Mouse (Mus musculus) small intestine, adult 2 months (tissue): ENCODE data around the gene Etv5. TPM values are rescaled to one million over a fixed set of nuclear protein-coding genes. Genes with fewer than 3 reads are reported as not detected.

Experiments used
- H3K27ac ChIP-seq: fragments of 200-500 bp; 2 replicates; pipeline ENCODE4 v1.5.1; 2012; ENCODE audit warnings: low read depth, low read length, control low read depth, inconsistent platforms; ENCODE audit not compliant: insufficient read depth
- H3K27me3 ChIP-seq: fragments of 200-500 bp; 2 replicates; pipeline ENCODE4 v1.6.1; 2012; ENCODE audit warnings: mild to moderate bottlenecking, moderate library complexity, low read length, inconsistent platforms; ENCODE audit not compliant: control insufficient read depth, insufficient read depth
- H3K36me3 ChIP-seq: fragments of 200-500 bp; 2 replicates; pipeline ENCODE4 v1.6.1; 2012; ENCODE audit warnings: mild to moderate bottlenecking, low read length, control low read depth, inconsistent platforms; ENCODE audit not compliant: control insufficient read depth, insufficient read depth
- H3K4me1 ChIP-seq: fragments of 200-500 bp; 2 replicates; pipeline ENCODE4 v1.6.1; 2012; ENCODE audit warnings: low read length, inconsistent platforms, mixed read lengths; ENCODE audit not compliant: control insufficient read depth, insufficient read depth, insufficient read length
- H3K4me3 ChIP-seq: fragments of 200-500 bp; 2 replicates; pipeline ENCODE4 v1.5.1; 2012; ENCODE audit warnings: low read depth, mild to moderate bottlenecking, control low read depth, inconsistent platforms, low read length, moderate library complexity
- CTCF ChIP-seq: fragments of 200-500 bp; IDR thresholded peaks from 2 replicates; pipeline ENCODE4 v1.5.1; 2012; ENCODE audit warnings: low read depth, mild to moderate bottlenecking, control low read depth, inconsistent platforms, low read length, moderate library complexity, mixed read lengths; ENCODE audit not compliant: insufficient replicate concordance, insufficient read length; ENCODE audit errors: extremely low read depth
- POLR2A ChIP-seq: fragments of 200-500 bp; IDR thresholded peaks from 2 replicates; pipeline ENCODE4 v1.6.1; 2012; ENCODE audit warnings: low read depth, mild to moderate bottlenecking, control low read depth, inconsistent platforms, low read length, moderate library complexity
- WGBS: fragments of 180-500 bp; shearing (Covaris S2); methylation state at CpG from one replicate; pipeline ENCODE4 v1.1.7; 2018; 5-methylcytosine and 5-hydroxymethylcytosine counted together
- polyA plus RNA-seq: library from polyadenylated mRNA; depleted of rRNA; stranded (reverse); fragments of >200 nt; gene quantifications from 2 replicates; pipeline ENCODE4 v1.2.3, GENCODE M21; 2012

The Etv5 gene
- polyA plus RNA-seq, 1 experiment = 2.5 TPM

- WGBS = 81% methylated on average over 3 of the region's 3 CpGs
- no peaks in the 10 kb centered on the region for H3K27me3 ChIP-seq
- no peak overlapping the region for H3K4me3 ChIP-seq
- TF ChIP-seq POLR2A (no peak), CTCF (no peak)
- no peaks in the 10 kb centered on the region for H3K36me3 ChIP-seq
- no peak overlapping the region for H3K27ac ChIP-seq
- no peaks in the 10 kb centered on the region for H3K4me1 ChIP-seq
Measured at GRCm38 (mm10) chr16:22462220-22462619, 22.7 kb upstream of the Etv5 start.

- Histone ChIP-seq H3K4me3 (no peak overlapping the region), H3K27ac (no peak overlapping the region), H3K27me3 (no peaks in the 10 kb centered on the region), H3K4me1 (no peaks in the 10 kb centered on the region), H3K36me3 (no peaks in the 10 kb centered on the region)
- WGBS = 69% methylated on average over 6 of the region's 6 CpGs
- TF ChIP-seq POLR2A (no peak), CTCF (no peak)
Measured at GRCm38 (mm10) chr16:22461728-22462127, 22.2 kb upstream of the Etv5 start.

GRCm38 (mm10) chr16:22460960-22461359 is 21.4 kb upstream of the Etv5 start:
- Histone ChIP-seq H3K4me1 (no peaks in the 10 kb centered on the region), H3K36me3 (no peaks in the 10 kb centered on the region), H3K27me3 (no peaks in the 10 kb centered on the region), H3K4me3 (no peak overlapping the region), H3K27ac (no peak overlapping the region)
- 79% methylated on average over 1 of the region's 1 CpGs for WGBS
- TF ChIP-seq POLR2A = no peak
- no peak for TF ChIP-seq CTCF

DNA sequence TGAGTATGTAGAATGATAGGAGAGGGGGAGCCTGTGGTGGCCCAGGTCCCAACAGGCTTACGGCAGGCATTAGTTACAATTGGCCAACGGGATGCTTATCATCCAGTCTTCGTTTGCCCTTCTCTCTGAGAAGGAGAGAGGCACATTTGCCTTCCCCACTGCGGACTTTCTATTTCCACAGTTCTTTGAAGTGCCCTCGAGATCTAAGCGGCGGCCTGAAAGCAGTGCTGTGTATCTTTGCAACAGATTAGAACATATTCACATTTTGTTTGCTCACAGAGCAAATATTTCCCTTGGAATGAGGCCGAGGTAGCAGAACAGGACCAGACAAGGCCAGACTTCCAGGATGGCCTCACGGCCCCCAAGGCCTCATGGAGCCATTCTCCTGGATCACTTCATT is 12.6 kb upstream of the Etv5 start:
- TF ChIP-seq CTCF = no peak
- TF ChIP-seq POLR2A = no peak
- no peaks in the 10 kb centered on the region for H3K36me3 ChIP-seq
- H3K4me3 ChIP-seq = no peak overlapping the region
- H3K27me3 ChIP-seq = no peaks in the 10 kb centered on the region
- WGBS = 39% methylated on average over 9 of the region's 9 CpGs
- no peaks in the 10 kb centered on the region for H3K4me1 ChIP-seq
- no peak overlapping the region for H3K27ac ChIP-seq

- Histone ChIP-seq H3K27me3 (no peaks in the 10 kb centered on the region), H3K4me1 (no peaks in the 10 kb centered on the region), H3K36me3 (no peaks in the 10 kb centered on the region), H3K4me3 (no peak overlapping the region), H3K27ac (no peak overlapping the region)
- WGBS = 86% methylated on average over 6 of the region's 6 CpGs
- no peak for TF ChIP-seq POLR2A
- no peak for TF ChIP-seq CTCF
Measured at GRCm38 (mm10) chr16:22448093-22448492, 8.6 kb upstream of the Etv5 start.

DNA sequence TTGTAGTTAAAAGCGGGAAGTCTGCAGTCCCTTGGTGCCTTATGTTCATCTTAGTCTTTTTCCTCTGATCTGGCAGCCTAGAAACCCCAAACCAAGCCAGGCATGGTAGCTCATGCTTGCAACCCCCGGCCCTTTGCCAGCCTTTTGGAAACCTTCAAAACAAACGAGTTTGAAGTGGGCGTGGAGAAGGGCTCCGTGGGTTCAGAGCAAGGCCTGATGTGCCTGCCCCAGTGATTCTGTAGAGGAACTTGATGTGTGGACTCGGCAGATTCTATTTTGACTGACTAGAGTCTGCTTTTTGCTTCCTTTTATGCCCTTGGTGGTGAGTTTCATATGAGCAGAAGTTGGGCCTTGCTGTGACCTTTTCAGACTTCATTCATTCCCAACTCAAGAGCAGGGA is 5.3 kb upstream of the Etv5 start:
- Histone ChIP-seq H3K27me3 (no peaks in the 10 kb centered on the region), H3K27ac (no peak overlapping the region; the same call in 1 of the 2 replicates), H3K36me3 (no peaks in the 10 kb centered on the region), H3K4me3 (no peak overlapping the region), H3K4me1 (peaks cover 8% of the 10 kb centered on the region; the same call in 1 of the 2 replicates)
- WGBS = 72% methylated on average over 6 of the region's 6 CpGs
- TF ChIP-seq CTCF (no peak), POLR2A (no peak)

- no peak for TF ChIP-seq POLR2A
- no peaks in the 10 kb centered on the region for H3K27me3 ChIP-seq
- WGBS = 90% methylated on average over 7 of the region's 7 CpGs
Measured at GRCm38 (mm10) chr16:22442202-22442601, 2.7 kb upstream of the Etv5 start.

DNA sequence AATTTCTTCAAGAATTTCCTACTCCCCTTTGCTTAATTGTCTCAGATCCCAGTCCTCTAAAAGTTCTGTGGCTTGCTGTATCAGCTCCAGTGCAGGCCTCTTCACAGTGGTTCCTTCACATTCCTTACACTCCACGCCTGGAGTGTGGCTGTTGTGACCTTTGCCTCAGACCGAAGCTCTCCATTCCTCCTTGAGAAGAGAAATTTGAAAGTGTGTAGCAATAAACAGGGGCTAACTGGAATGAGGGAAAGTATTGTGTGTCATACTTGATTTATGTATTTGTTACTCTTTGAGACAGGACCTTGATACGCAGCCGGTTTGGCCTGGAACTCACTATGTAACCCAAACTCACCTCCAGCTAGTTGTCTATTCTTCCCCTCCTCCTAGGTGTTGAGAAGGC is 1.8 kb upstream of the Etv5 start:
- no peaks in the 10 kb centered on the region for H3K36me3 ChIP-seq
- WGBS = 66% methylated on average over 4 of the region's 4 CpGs
- no peaks in the 10 kb centered on the region for H3K27me3 ChIP-seq
- peaks cover 11% of the 10 kb centered on the region for H3K4me1 ChIP-seq
- no peak overlapping the region for H3K4me3 ChIP-seq
- no peak overlapping the region for H3K27ac ChIP-seq
- TF ChIP-seq POLR2A = no peak
- no peak for TF ChIP-seq CTCF

More at GRCm38 (mm10) chr16:22442202-22442601, 2.7 kb upstream of the Etv5 start:
- Histone ChIP-seq H3K36me3 (no peaks in the 10 kb centered on the region), H3K4me3 (no peak overlapping the region), H3K4me1 (peaks cover 11% of the 10 kb centered on the region), H3K27ac (no peak overlapping the region)
